Mouse (Mus musculus) forebrain, embryonic 14.5 days (tissue): Measurements from ENCODE around the gene Il1r2. TPM values are rescaled to one million over a fixed set of nuclear protein-coding genes. Genes with fewer than 3 reads are reported as not detected.
A peak's percentile ranks its signal among the peaks of the same experiment; 100 is the strongest.

ENCODE experiments used
- ATAC-seq: fragments of 200-750 bp; cut with Nextera tagmentation; 2 replicates; pipeline ENCODE4 v1.8.0; 2017; ENCODE audit warnings: mild to moderate bottlenecking, moderate library complexity
- DNase-seq: peaks from one replicate; pipeline ENCODE4 v3.0.0-alpha.2; 2015; ENCODE audit warnings: low spot score
- H3K27ac ChIP-seq: fragments of 300-500 bp; sonication (generic); 2 replicates; pipeline ENCODE4 v1.5.1; 2014; ENCODE audit warnings: low read depth, mild to moderate bottlenecking, control low read depth, low read length, moderate library complexity
- H3K27me3 ChIP-seq: fragments of 300-500 bp; sonication (generic); replicated peaks from 2 replicates; pipeline ENCODE4 v1.6.1; 2014; ENCODE audit warnings: low read length, control low read depth, mixed read lengths; ENCODE audit not compliant: control insufficient read depth, insufficient read depth
- H3K36me3 ChIP-seq: fragments of 300-500 bp; sonication (generic); 2 replicates; pipeline ENCODE4 v1.6.1; 2014; ENCODE audit warnings: low read length, control low read depth; ENCODE audit not compliant: control insufficient read depth, insufficient read depth
- H3K4me1 ChIP-seq: fragments of 300-500 bp; sonication (generic); 2 replicates; pipeline ENCODE4 v1.6.1; 2014; ENCODE audit warnings: antibody characterized with exemption, low read length, control low read depth; ENCODE audit not compliant: control insufficient read depth, insufficient read depth
- H3K4me2 ChIP-seq: fragments of 300-500 bp; sonication (generic); 2 replicates; pipeline ENCODE4 v1.6.1; 2014; ENCODE audit warnings: mild to moderate bottlenecking, control low read depth, low read length
- H3K4me3 ChIP-seq: fragments of 300-500 bp; sonication (generic); 2 replicates; pipeline ENCODE4 v1.5.1; 2014; ENCODE audit warnings: low read depth, low read length, control low read depth
- H3K9ac ChIP-seq: fragments of 300-500 bp; sonication (generic); 2 replicates; pipeline ENCODE4 v1.6.1; 2014; ENCODE audit warnings: mild to moderate bottlenecking, low read length, control low read depth, moderate library complexity
- H3K9me3 ChIP-seq: fragments of 300-500 bp; sonication (generic); replicated peaks from 2 replicates; pipeline ENCODE4 v1.6.1; 2016; ENCODE audit warnings: low read length, control low read depth, mixed read lengths; ENCODE audit not compliant: control insufficient read depth
- WGBS: fragments of 180-500 bp; shearing (Covaris S2); extraction: QIAGEN DNeasy Blood & Tissue Kit; methylation state at CpG from one replicate; pipeline ENCODE4 v1.1.7; 2014; 5-methylcytosine and 5-hydroxymethylcytosine counted together
- polyA plus RNA-seq: library from polyadenylated mRNA; unstranded; fragments of >200 nt; fragmentation: Nextera tagmentation; extraction: Ambion mirVana; gene quantifications from 2 replicates; pipeline ENCODE4 v1.2.1, GENCODE M21; 2014

Il1r2 gene
- polyA plus RNA-seq, 1 experiment from 2014 or later = 0.38 TPM

DNA sequence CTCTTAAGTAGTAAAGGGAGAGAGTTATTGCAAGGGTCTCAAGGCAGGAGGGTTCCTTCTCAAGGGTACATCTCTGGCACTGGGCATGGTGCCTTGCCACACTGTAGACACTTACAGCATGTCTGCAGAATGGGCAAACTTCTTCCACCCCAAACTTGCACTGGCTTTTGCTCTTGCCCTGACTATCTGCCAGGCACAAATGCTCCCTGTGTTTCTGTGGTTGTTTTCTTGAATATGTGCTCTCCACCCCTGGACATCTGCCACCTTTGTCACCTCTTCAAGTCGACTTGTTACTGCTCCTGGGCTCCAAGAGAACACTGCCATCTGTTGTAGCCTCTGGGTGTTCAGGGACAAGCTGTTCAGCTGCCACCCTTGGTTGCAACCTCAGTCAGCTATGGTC lies 57.8 kb downstream of the Il1r2 start:
- H3K4me1 ChIP-seq = no peaks in the 10 kb centered on the region
- H3K4me2 ChIP-seq = no peak overlapping the region
- H3K4me3 ChIP-seq = no peak overlapping the region
- no peaks in the 10 kb centered on the region for H3K9me3 ChIP-seq
- H3K36me3 ChIP-seq = no peaks in the 10 kb centered on the region
- no peak for DNase-seq
- H3K9ac ChIP-seq = no peak overlapping the region
- ATAC-seq = no peak
- H3K27ac ChIP-seq = no peak overlapping the region
- H3K27me3 ChIP-seq = no peaks in the 10 kb centered on the region
- WGBS = 67% methylated on average over 1 of the region's 1 CpGs

DNA sequence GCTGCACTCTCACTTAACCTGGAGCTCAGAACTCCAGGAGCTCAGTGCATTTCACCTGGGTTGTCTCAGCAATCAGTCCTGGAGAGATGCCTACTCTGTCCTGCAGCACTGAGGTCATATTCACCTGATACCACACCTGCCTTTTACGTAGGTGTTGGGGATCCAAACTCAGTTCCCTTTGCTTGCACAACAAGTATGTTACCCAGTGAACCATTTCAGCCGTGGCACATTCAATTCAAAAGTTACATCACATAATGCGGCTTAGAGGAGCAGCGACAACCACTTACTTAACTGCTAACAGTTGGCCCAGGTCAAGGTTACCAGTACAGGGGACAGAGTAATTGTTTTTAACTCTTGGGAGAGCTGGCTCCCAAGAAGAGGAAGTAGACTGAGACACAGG lies 58.8 kb downstream of the Il1r2 start:
- no peak overlapping the region for H3K27ac ChIP-seq
- DNase-seq (no peak), ATAC-seq (no peak)
- WGBS = 88% methylated on average over 4 of the region's 4 CpGs
- no peaks in the 10 kb centered on the region for H3K27me3 ChIP-seq
- no peaks in the 10 kb centered on the region for H3K9me3 ChIP-seq
- no peak overlapping the region for H3K4me3 ChIP-seq
- no peaks in the 10 kb centered on the region for H3K4me1 ChIP-seq
- H3K36me3 ChIP-seq = no peaks in the 10 kb centered on the region
- H3K4me2 ChIP-seq = no peak overlapping the region
- no peak overlapping the region for H3K9ac ChIP-seq

GRCm38 (mm10) chr1:40133567-40133966 lies 59.7 kb downstream of the Il1r2 start:
- Histone ChIP-seq H3K4me3 (no peak overlapping the region), H3K4me2 (no peak overlapping the region), H3K27me3 (no peaks in the 10 kb centered on the region), H3K36me3 (no peaks in the 10 kb centered on the region), H3K4me1 (no peaks in the 10 kb centered on the region), H3K27ac (no peak overlapping the region), H3K9ac (no peak overlapping the region), H3K9me3 (no peaks in the 10 kb centered on the region)
- WGBS = 73% methylated on average over 3 of the region's 3 CpGs
- no peak for DNase-seq
- ATAC-seq = no peak

DNA sequence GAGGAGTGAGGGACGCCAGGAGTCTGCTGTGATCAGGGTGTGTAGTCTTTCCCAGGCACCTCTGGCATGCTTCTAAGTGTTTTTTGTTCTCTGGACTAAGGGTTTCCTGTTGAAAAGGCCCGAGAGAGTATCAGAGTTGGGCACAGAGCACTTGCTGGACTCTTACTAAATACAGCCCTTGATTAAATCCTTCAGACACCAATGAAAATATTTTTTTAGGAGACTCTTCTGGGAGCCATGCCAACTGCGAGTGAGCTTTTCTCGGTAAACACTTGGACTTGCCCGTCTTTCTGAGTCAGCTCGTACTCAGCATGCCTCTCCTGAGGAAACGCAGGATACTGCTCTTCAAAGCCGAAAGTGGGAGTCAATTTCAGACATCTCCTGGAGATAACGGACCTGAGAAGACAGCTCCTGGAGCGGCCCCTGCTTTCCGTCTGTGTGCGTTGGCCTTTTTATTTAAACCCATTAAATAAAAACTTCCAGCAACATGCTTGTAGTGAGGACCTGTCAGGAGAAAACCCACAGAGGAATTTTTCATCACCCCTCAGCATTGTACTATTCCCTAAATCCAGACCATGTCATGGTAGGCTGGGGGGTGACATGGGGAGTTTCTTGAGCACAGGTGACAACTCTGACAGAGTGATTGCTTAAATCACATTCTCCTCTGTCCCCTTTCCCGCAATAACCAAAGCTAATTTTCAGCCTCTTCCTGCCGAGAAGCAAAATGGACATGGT lies 66.1 kb downstream of the Il1r2 start:
- Histone ChIP-seq H3K4me3 (no peak overlapping the region), H3K4me2 (no peak overlapping the region), H3K9ac (no peak overlapping the region), H3K36me3 (no peaks in the 10 kb centered on the region), H3K27me3 (no peaks in the 10 kb centered on the region), H3K4me1 (no peaks in the 10 kb centered on the region), H3K9me3 (no peaks in the 10 kb centered on the region), H3K27ac (no peak overlapping the region)
- DNase-seq (peak; percentile 47), ATAC-seq (no peak)
- WGBS = 73% methylated on average over 14 of the region's 14 CpGs

- Histone ChIP-seq H3K27me3 (no peaks in the 10 kb centered on the region), H3K9me3 (no peaks in the 10 kb centered on the region), H3K4me3 (no peak overlapping the region), H3K36me3 (no peaks in the 10 kb centered on the region), H3K9ac (no peak overlapping the region), H3K4me2 (no peak overlapping the region), H3K27ac (no peak overlapping the region), H3K4me1 (no peaks in the 10 kb centered on the region)
- WGBS = 88% methylated on average over 6 of the region's 6 CpGs
- no peak for ATAC-seq
- DNase-seq = no peak
Measured at GRCm38 (mm10) chr1:40156096-40156495, 82.2 kb downstream of the Il1r2 start.

GRCm38 (mm10) chr1:40163329-40163917 lies 89.5 kb downstream of the Il1r2 start:
- ATAC-seq (no peak), DNase-seq (no peak)
- Histone ChIP-seq H3K4me3 (no peak overlapping the region), H3K4me1 (no peaks in the 10 kb centered on the region), H3K27ac (no peak overlapping the region), H3K36me3 (no peaks in the 10 kb centered on the region), H3K9me3 (0 out of 2 replicates have a peak, but pooled peaks cover 3% of the 10 kb centered on the region), H3K9ac (no peak overlapping the region), H3K27me3 (no peaks in the 10 kb centered on the region), H3K4me2 (no peak overlapping the region)
- 88% methylated on average over 4 of the region's 4 CpGs for WGBS

- Histone ChIP-seq H3K4me3 (no peak overlapping the region), H3K4me2 (no peak overlapping the region), H3K9ac (no peak overlapping the region), H3K9me3 (0 out of 2 replicates have a peak, but pooled peaks cover 3% of the 10 kb centered on the region), H3K27me3 (no peaks in the 10 kb centered on the region), H3K27ac (no peak overlapping the region), H3K4me1 (no peaks in the 10 kb centered on the region), H3K36me3 (no peaks in the 10 kb centered on the region)
- WGBS = 91% methylated on average over 4 of the region's 4 CpGs
- no peak for ATAC-seq
- no peak for DNase-seq
Measured at GRCm38 (mm10) chr1:40164331-40164730, 90.5 kb downstream of the Il1r2 start.

GRCm38 (mm10) chr1:40167585-40167984 lies 93.7 kb downstream of the Il1r2 start:
- Histone ChIP-seq H3K4me1 (no peaks in the 10 kb centered on the region), H3K9me3 (0 out of 2 replicates have a peak, but pooled peaks cover 3% of the 10 kb centered on the region), H3K4me3 (no peak overlapping the region), H3K27ac (no peak overlapping the region), H3K9ac (no peak overlapping the region), H3K4me2 (no peak overlapping the region), H3K36me3 (no peaks in the 10 kb centered on the region), H3K27me3 (no peaks in the 10 kb centered on the region)
- WGBS = 87% methylated on average over 8 of the region's 8 CpGs
- DNase-seq = no peak
- ATAC-seq = no peak

GRCm38 (mm10) chr1:40171878-40172277 lies 98.0 kb downstream of the Il1r2 start:
- no peak for ATAC-seq
- Histone ChIP-seq H3K4me3 (no peak overlapping the region), H3K4me1 (no peaks in the 10 kb centered on the region), H3K9ac (no peak overlapping the region), H3K9me3 (no peaks in the 10 kb centered on the region), H3K4me2 (no peak overlapping the region), H3K36me3 (no peaks in the 10 kb centered on the region), H3K27ac (no peak overlapping the region), H3K27me3 (no peaks in the 10 kb centered on the region)
- WGBS = 60% methylated on average over 5 of the region's 5 CpGs
- peak; percentile 40 for DNase-seq
